Mouse (Mus musculus) left cerebral cortex, postnatal 10 days (tissue): ENCODE data around the gene Selplg. TPM values are rescaled to one million over a fixed set of nuclear protein-coding genes. Genes with fewer than 3 reads are reported as not detected.

Experiments
- DNase-seq, 2 experiments: peaks; one replicate each; pipeline ENCODE4 v3.0.0; 2021 to 2022; ENCODE audit warnings: low spot score in 2 of 2, mixed read lengths in 1 of 2; ENCODE audit errors: extremely low spot score in 1 of 2
- intact Hi-C: fragments of 180-260 bp; cut with DNase I; formaldehyde crosslinking; loops from one replicate; pipeline ENCODE4 v1.15.1; 2025
- total RNA-seq, 2 experiments: library from RNA; stranded (reverse); gene quantifications; 2 replicates each; pipeline ENCODE4 v1.2.3; 2021

The Selplg gene
- 10 to 100 TPM; 16.1 to 18.7 TPM for total RNA-seq

DNA sequence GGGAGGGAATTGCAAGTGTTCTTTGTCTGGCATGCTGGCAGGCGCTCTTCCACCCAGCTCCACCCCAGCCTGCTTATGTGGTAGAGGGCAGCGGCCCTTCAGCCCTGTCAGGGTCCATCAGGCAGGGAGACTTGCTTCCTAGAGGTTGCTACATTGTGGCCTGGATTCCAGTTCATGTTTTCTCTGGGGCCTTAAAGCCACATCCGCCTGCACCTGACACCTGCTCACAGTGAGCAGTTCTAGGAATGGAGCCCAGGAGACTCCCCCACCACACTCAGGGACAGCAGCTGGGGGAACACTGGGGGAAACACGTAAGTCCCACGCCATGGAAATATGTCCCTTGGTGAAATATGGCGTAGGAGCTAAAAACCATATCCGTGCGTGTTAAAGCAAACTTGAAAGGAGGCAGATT lies at the start of gene Selplg:
Gene Selplg, minus strand, starts transcription at position 155 of the 412 bp plus-strand sequence.
- no peak for DNase-seq
- intact Hi-C loops: no loop called here

GRCm38 (mm10) chr5:113881136-113881535 lies 48.7 kb upstream of the Selplg start:
- intact Hi-C loops: no loop called here
- no peak for DNase-seq

DNA sequence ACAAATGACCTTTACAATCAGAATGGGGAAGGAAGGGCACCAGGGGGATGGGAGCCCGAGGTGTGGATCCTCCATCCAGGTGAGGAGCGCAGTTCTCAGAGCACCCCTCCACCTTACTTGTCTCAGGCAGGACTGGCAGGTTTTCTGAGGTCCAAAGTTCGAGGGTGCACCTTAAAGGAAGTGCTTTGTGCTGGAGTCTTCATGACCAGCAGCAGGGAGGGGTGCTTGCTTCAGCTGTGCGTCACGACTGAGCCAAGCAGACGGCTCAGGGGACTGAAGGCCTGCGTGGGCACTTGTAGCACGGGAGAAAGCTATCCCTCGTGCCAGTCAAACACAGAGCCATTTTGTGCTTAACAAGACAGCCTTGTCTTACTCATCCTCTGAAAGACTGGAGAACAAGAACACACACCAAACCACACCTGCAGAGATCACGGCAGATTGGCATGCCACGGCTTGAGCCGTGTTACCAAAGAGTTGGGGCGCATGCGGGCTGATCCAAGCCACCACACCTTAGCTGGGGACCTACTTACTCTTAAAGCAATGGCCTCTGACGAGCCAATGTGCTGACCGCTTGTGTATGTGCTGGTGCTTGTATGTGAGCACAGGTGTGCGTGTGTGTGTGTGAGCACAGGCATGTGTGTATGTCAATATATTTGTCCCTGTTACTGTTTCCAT lies 46.6 kb upstream of the Selplg start:
- no peak for DNase-seq
- intact Hi-C loops: no loop called here

GRCm38 (mm10) chr5:113877565-113877964 lies 45.1 kb upstream of the Selplg start:
- intact Hi-C loops: no loop called here
- no peak for DNase-seq

- intact Hi-C loops: no loop called here
- DNase-seq: no peak
Measured at GRCm38 (mm10) chr5:113876176-113876575, 43.7 kb upstream of the Selplg start.

DNA sequence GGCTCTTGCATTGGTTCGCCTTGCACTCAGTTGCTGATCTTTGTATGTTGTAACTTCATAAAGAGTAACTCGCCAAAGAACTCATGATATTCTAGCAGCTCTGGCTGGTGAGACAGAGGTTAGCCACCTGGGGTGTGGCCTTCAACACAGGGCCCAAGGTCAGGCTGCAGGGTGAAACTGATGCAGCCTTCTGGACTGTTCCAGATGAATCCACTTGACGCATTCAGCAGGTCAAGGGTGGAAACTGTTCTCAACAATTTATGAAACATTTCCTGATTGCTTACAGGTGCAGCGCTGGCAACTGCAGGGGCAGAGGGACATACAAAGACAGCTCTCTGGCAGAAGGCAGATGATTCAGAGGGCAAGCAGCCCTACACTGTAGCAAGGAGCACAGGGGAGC lies 43.2 kb upstream of the Selplg start:
- intact Hi-C loops: no loop called here
- DNase-seq: no peak

- no peak for DNase-seq
- intact Hi-C loops: loop anchor here (5.0 kb wide), 1 partner anchor 33 kb away; the partner anchor contains the start of gene Coro1c
Measured at GRCm38 (mm10) chr5:113874063-113875024, 41.9 kb upstream of the Selplg start.

- peak; percentile 72 to 86 for DNase-seq
- intact Hi-C loops: loop anchor here (5.0 kb wide), 1 partner anchor 34 kb away; the partner anchor contains the start of gene Coro1c
Measured at GRCm38 (mm10) chr5:113872936-113873912, 40.8 kb upstream of the Selplg start.

DNA sequence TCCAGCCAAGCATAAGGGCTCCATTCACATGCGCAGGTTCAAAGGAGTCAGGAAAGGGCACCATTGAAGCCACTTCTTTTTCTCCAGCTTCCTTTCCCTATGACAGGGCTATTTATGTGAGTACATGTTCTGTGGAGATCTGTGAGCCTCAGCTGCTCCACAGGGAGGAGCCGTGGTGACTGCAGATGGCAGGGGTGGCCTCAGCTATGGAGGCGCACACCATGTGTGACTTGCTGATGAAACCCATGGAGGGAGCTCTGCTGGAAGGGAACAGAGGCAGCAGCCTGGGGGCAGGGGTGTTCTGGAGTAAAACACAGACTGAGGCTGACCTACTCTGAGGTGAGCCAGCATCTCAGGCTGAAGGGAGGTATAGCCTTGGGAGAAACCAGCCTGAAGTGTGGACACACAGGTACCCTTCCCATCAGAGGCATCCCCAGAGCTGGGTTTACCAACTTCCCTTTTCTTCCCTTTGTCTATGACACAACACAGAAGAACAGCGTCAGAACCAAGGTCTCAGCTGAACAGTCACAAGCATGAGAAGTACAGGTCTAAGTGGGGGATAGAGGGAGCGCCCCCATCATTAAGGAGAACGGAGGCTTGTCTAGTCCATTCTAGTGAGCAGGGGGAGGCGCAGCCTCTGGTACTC lies 39.6 kb upstream of the Selplg start:
- intact Hi-C loops: loop anchor here (5.0 kb wide), 1 partner anchor 35 kb away; the partner anchor contains the start of gene Coro1c
- no peak for DNase-seq

DNA sequence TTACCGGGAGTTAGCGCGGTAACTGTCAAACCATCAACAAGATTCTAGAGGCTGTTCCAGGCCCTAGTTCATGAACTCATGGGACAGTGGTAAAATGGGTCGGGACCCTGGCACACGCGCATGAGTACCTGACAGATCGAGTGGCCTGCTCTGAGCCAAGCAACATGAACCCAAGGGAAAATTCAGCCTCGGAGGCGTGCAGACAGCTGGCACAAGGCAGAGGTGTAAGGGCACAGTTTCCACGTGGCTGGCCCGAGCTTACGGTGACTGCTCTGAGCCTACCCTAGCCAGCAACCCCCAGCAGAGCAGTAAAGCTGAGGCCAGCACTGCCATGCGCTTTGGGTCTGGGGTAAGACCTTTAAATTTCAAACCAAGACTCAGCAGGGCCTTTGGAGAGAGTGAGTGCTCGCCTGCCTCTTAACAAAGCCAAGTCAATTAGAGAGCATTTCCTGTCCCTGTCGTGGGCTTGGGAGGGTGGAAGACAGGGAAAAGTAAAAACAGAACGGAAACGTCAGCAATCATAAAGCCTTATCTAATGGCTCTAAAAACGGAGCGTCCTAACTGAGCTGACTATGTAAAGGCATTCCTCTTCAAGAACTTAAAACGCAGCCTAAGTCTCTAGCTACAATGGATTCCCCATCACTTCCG lies 38.1 kb upstream of the Selplg start:
- intact Hi-C loops: loop anchor here (5.0 kb wide), 1 partner anchor 37 kb away; the partner anchor contains the start of gene Coro1c
- DNase-seq: no peak

DNA sequence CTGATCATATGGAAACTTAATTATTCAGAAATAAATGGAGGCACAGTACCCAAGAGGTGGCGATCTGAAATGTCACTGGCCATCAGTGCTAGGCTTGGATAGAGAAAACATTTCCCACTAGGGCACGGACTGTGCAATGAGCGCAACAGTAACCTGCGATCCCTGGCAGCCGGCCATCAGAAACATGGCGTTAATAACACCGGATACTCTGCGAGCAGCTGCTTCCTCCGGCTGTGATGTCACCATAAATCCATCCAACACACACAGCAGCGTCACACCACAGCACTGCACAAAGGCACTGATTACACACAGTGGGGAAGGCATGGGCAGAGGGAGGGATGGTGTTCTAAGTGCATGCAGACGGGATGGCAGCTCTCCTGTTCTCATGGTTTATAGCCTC lies 36.7 kb upstream of the Selplg start:
- DNase-seq: peak in 1 of 2 experiments; percentile 91
- intact Hi-C loops: no loop called here

DNA sequence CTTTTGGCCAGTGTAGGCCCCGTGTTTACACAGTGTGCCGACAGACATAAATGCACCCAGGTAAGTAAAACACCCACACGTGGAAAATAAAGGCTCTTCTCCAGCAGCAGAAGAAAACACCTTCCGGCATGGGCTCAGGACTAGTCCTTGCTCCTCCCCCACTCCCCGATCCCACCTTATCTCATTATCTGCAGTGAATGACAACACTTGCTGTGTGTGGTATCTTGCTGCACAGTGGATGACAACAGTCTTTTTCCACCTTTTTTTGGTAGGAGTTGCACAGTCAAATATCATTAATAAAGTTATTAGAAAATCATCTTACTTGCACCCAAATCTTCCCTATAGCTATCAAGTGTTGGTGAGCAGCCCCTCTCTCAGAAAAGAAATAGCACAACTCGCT lies 32.5 kb upstream of the Selplg start:
- no peak for DNase-seq
- intact Hi-C loops: no loop called here

DNA sequence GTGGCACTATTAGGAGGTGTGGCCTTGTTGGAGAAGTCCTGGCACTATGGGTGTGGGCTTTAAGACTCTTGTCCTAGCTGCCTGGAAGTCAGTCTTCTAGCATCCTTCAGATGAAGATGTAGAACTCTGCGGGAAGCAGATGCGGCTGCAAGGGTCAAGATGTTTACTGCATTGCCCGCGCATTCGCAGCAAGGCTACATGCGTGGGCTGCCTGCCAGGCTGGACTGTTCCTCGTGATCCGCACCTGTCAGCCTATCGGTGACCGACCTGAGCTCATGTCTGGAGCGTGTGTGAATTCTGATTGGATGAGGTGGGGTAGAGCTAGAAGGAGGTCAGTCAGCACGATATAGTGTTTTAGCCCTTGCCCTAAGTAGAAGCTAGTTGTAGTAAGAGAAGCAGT lies 31.6 kb upstream of the Selplg start:
- intact Hi-C loops: no loop called here
- DNase-seq: no peak

DNA sequence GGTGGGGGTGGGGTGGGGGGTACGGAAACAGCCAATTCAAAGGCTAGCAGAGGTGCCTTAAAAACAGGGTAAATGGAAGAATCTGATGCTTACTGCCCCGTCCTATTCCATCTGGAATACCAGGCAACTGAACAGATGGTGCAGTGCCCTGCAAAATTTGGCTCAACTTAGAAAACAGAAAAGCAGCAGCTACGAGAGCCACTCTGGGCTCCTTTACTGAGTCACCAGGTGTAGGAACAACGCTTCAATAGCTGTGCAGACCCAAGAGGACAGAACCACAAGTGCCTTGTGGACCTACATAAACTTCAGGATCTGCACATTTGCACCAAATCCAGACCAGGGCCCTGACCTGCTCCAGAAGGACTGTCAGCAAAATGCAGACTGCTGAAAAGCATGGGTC lies 30.0 kb upstream of the Selplg start:
- DNase-seq: no peak
- intact Hi-C loops: no loop called here

- peak in 1 of 2 experiments; percentile 56 for DNase-seq
- intact Hi-C loops: no loop called here
Measured at GRCm38 (mm10) chr5:113861294-113861693, 28.9 kb upstream of the Selplg start.

DNA sequence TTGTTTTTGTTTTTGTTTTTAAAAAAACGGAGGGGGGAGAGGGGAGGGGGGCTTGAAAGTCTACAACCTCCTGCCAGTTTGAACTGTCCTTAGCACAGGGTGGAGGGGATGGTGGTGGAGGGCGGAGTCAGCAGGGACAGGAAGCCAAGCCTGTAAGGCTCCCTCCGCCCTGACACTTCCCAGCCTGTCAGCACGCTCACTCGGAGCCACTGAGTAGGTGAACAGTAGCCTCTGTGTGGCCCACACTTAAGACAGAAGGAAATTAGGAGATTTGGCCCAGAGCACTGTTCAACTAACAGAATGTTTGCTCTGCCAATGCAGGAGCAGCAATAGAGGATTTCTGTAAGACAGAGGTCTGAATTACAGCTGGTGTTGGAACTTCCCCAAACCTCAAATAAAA lies 26.5 kb upstream of the Selplg start:
- peak in 1 of 2 experiments; percentile 60 for DNase-seq
- intact Hi-C loops: loop anchor here (5.0 kb wide), 1 partner anchor 48 kb away; the partner anchor contains the start of gene Coro1c

- no peak for DNase-seq
- intact Hi-C loops: loop anchor here (5.0 kb wide), 1 partner anchor 49 kb away; the partner anchor contains the start of gene Coro1c
Measured at GRCm38 (mm10) chr5:113858550-113858949, 26.1 kb upstream of the Selplg start.
